Mouse (Mus musculus): ENCODE results near the gene Mafg.
"Not testable (repeated sequence)": the region's sequence is repeated elsewhere in the genome, so short reads cannot be mapped to it uniquely, and the experiment has no call there.

Gene Mafg

DNA sequence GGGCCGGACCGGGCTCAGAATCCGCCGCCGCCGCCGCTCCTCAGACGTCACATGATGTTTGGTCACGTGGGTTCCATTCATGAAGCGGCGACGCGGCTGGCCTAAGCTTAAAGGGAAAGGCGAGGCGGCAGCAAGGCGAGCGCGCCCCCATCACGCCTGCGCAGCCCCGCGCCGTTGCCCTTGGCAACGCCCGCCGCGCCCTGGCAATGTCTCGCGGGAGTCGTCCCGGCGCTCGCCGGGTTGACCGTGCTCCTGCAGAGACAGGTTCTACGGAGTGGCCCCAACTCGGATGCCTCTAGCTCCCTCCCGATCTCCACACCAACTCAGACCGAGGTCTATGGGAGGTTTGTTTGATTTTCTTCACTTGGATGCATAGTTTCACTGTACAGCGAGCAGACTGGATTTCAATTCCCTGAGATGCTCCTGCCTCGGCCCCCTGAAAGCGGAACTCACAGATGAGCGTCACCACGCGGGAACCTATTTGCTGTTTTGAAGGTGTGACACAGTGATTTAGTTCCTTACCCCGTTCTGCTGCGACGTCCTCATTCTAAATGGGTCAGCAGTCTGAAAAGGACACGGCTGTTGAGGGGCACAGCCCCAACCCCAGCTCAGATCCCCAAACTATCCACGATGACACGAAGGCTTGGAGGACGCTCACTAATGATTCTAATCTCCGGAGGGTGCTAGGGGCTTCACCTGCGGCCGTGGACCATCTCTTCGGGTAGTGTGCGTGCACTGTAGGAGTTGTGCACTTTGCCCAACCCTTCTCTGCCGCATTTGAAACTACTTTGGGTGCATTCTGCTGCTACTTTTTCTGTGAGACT is at the start of gene Mafg:
Gene Mafg (minus strand): TSS at position 81 of the 824 bp plus-strand sequence.
- peak; percentile 82 for DNase-seq (ENCODE audit: low spot score in 2 of 2)

DNA sequence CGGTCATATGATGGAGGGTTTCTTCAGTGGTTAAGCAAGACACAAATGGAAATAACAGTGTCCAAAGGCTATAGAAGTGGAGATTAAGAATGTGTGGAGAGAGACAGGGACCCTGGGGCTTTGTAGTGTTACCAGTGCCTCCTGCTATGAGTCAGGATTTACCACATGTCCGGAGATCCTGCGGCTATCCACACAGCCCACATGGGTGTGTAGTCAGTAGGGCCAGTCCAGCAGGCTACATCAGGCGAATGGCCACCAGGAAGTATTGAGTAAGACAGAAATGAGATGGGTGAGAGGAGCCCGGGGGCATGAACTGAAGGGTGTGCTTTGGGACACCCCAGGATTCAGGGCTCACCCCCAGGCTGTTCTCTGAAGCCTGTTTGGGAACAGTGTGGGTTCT is 49.3 kb upstream of the Mafg start:
- no peak for DNase-seq (ENCODE audit: low spot score in 2 of 2)

DNA sequence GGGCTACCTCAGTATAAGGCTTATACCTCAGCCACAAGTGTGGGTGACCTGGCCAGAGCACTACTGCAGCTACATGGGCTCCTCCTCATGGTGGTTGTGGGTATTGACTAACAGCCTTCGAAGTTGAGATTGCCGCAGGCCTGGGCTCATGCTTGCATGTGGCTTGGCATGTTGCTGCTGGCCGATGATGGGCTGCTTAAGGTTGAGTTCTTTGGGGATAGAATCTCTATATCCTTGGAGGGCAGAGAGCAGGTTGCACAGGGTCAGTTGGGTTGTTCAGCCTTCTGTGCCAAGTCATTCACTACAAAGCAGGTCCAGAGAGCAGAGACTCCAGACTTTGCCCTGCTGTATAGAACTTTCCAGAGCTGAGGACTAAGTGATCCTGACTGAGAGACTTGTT is 46.5 kb upstream of the Mafg start:
- DNase-seq (ENCODE audit: low spot score in 2 of 2), result no peak

DNA sequence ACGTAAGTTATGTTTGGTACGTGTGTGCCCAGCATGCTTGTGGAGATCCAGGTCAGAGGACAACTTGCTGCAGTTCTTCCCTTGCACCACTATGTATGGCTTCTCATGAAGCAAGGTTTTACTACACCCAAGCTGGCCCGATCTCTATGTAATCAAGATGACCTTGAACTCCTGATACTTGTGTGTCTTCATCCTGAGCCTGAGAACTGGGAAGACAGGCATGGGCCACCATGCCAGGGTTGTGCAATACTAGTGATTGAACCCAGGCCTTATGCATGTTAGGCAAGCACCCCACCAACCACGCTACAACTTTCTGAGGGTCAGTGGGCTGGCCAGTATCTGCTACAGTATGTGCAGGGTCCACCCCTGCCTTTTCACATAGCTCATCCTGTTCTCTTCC is 43.6 kb upstream of the Mafg start:
- DNase-seq (ENCODE audit: low spot score in 2 of 2), result no peak

DNA sequence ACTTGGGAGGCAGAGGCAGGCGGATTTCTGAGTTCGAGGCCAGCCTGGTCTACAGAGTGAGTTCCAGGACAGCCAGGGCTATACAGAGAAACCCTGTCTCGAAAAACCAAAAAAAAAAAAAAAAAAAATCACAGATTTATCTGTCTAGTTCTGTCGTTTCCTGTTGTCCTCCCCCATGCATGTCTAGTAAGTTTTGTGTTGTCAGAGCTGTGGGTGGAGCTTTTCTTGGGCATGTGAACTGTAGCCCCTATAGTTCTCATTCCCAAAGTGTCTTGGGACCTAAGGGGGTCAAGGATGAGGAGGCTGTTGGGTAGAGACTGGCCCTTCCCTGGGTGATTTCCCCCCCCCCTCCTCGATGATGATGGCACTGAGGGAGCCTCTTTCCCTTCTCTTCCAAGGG is 42.5 kb upstream of the Mafg start:
- DNase-seq (ENCODE audit: low spot score in 2 of 2), result not testable (repeated sequence)

DNA sequence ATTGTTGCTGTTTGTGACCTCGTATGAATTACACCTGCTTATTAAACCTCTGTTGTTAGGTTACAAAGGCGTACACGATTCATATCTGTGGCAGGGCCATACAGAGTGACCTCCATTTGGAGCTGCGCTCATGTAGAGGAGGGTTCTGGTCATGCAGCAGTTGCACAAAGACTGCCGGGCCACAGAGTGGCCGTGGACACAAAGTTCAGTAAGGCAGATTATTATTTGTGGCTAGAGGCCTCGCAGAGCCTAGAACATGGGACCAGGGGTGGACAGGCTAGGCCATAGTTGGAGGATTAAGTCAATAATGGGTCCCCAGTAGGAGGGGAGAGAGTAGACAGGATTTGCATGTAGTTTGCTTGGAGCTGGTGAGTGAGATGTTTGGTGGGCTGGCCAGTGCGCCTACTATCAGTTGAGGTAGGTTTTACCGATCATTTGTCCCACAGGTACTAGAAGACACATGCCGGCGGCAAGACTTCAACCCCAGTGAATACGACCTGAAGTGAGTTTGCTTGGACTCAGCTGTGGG is 40.3 kb upstream of the Mafg start:
- DNase-seq (ENCODE audit: low spot score in 2 of 2), result no peak

DNA sequence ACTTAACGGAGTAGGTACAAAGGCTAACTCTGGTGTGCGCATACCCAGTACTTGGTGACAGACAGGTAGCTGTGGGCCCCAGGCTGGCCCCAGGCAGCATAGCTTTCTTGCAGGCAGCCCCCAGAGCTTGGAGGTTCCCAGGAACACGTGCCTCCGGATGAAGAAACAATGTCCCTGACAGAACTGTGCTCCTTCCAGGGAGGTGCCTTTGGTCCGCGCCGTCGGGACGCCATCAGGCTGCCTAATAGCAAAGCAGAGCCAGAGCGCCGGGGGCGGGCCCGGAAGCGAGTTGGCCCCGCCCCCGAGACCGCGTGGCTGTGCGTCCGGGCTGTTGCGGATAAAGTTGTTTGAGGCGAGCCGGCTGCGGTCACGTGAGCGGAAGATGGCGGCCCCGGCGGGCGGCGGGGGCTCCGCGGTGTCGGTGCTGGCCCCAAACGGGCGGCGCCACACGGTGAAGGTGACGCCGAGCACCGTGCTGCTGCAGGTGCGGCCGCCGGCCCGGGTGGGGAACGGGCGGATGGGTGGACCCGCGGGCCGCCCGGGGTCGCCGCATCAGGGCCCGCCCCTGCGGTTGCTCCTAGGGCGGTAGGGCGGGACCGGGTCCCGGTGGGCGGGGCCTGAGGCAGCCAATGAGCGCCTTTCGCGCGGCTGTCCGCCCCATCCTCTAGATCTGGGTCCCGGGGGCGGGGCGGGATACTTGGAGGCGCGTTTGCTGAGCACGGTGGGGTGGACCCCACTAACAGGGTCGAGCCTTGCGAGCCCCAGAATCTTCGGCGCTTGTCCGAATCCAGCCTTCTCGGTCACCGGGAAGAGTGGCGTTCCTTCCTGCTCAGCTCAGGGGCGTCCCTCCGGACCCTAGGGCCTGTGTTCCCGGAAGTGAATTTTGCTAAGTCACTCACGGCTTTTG is 39.5 kb upstream of the Mafg start, which contains the start of gene Aspscr1:
Gene Aspscr1 (plus strand): TSS at position 287 of the 907 bp plus-strand sequence.
- DNase-seq (ENCODE audit: low spot score in 2 of 2), result peak; percentile 95 to 97

DNA sequence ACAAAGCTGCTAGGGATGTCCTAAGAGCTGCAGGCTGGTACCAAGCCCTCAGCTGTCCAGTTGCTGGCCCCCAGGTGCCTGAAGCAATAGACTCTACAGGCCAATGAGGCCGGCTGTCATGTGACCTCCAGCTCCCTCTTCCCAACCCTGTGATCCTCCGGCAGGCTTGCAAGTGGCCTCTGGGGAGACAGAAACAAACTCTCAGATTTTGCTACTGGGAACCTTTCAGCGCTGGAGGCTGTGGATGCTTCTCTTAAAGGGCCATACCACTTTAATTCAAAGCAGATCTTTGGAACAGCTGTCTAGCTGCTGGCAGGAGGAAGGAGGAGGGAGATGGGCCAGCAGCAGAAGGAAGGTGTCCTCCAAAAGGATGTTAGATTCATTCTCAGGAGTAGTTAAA is 33.2 kb upstream of the Mafg start:
- DNase-seq (ENCODE audit: low spot score in 2 of 2), result no peak

DNA sequence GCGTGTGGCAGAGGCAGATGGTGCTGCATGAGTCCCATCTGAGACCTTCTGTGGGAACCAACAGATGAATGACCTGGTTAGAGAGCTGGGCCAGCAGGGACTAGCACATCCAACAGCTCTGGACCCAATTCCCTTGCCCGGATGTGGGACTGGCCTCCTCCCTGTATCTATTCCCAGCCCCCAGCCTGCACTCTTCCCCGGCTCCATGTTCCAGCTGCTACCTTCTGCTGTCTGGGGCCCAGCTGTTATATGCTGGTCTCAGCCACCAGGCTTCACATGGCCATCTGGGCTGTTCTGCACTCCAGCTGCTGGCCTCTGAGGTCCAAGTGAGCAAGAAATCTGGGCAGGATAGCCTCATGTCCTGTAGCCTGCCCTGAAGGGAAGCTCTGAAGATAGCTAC is 32.0 kb upstream of the Mafg start:
- DNase-seq (ENCODE audit: low spot score in 2 of 2), result no peak

DNA sequence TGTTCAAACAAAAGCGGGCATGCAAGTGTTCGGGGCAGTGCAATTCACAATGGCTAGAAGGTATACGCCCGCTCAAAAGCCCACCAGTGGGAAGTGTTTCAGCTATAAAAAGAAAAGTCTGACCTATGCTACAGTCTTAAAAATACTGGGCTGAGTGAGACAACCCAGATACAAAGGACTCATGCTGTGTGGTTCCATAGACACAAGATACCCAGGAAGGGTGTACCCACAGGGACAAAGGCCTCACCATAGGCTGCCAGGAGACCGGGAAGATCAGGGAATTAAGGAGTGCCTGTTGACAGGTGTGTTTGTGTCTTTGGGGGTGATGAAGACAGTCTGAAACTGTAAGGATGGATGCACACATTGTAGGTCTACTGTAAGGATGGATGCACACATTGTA is 30.3 kb upstream of the Mafg start:
- DNase-seq (ENCODE audit: low spot score in 2 of 2), result no peak

DNA sequence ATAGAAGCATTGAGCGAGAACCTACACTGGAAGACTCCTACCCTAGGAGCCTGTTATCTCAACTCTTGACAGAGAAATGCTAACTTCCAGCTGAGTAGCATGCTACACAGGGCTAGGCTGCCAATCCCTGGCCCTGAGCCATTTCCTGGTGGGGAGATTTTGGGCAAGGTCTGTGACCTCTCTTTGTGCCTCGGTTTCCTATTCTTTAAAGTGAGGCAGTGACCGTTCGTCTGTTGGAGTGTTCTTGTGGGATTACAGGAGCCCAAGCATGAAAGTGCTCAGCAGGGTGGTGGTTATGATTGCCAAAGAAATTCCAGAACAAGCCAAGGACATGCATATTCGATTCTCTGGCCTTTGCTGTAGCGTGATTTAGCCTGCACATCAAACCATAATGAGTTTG is 29.4 kb upstream of the Mafg start:
- no peak for DNase-seq (ENCODE audit: low spot score in 2 of 2)

DNA sequence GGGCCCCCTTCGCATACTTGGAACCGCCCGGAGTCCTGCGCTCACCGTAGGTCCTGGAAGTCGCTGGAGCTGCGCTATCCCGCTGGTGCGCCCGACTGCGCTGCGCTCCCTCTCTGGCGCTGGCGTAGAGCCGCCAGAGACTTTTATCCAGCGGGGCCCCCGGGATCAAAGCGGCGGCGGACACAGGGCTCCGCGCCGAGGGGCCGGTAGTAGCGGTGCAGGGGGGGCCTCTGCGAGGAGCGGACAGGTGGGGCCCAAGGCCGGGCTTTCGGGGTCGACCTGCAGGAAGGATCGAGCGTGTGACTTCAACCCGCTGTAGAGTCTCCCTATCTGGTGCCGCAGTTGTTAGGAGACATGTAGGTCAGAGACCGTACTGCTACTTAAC is 27.7 kb upstream of the Mafg start, which contains the start of gene Notum:
Gene Notum (minus strand): TSS at position 100 of the 385 bp plus-strand sequence.
- no peak for DNase-seq (ENCODE audit: low spot score in 2 of 2)

DNA sequence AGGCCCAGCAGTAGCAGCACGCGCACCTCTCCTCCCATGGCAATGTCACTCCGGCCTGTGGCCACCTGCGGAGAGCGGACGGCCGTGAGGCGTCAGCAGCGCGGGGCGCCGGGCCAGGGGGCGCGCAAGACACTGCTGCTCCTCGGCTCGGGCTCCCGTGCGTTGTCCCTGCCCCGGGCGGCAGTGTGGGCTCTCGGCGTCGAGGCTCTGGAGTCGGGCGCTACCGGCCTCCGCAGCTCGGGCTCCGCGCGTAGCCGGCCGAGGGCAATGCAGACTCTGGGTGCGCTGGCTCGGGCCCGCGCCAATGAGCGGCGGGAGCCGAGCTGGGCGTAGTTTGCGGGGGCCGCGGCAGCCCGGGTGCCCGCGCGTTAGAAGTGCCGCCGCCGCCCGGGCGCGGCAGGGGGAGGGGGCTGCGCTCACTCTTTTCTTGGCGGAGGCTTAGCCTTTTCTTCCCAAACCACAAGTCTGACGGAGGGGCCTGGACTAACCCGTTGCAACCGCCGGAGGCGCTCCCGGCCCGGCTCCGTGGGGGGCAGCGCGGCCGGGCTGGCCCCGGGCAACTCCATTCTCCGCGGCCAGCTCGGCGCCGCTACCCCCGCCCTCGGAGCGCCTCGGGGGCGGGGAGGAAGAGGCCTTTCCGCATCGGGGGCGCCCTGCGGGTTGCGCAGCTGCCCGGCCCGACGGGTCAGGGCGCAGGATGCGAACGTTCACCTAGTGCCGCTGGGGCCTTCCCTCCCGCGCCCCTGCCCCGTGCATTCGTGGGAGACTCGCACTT is 27.1 kb upstream of the Mafg start:
- no peak for DNase-seq (ENCODE audit: low spot score in 2 of 2)

DNA sequence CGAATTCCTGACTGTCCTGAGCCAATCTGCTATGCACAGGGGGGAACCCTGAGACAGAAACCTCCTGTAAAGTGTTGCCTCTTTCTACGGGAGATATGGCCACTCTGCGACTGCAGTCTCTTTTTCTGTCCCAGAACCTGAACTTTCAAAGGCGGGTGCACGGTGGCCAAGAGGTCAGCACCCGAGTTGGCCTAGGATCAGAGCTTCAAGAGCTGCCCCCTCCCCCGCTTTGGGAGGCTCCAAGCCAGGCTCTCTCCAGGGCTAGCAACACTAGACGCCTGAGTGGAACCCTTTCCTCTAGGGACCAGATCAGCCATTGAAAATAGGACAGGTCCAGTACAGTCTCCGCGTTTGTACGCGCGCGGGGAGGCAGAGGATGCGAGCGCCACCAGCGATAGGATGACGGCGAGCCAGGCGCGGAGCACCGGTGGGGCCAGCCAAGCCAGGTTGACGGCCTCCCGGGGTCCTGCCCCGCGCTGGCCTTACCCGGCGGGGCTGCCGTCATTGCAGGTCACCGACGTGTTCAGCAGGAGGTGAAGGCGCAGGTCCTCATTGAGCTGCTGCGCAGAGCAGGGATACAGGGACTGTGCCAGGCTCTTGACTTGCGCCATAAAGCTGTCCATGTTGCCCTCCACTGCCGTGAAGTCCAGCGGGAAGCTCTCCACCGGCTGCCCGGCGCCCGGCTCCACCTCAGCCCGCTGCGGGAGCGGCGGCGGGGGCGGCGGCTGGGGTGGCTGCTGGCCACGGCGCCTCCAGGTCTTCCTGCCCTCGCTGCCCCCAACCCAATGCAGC is 26.3 kb upstream of the Mafg start:
- no peak for DNase-seq (ENCODE audit: low spot score in 2 of 2)

DNA sequence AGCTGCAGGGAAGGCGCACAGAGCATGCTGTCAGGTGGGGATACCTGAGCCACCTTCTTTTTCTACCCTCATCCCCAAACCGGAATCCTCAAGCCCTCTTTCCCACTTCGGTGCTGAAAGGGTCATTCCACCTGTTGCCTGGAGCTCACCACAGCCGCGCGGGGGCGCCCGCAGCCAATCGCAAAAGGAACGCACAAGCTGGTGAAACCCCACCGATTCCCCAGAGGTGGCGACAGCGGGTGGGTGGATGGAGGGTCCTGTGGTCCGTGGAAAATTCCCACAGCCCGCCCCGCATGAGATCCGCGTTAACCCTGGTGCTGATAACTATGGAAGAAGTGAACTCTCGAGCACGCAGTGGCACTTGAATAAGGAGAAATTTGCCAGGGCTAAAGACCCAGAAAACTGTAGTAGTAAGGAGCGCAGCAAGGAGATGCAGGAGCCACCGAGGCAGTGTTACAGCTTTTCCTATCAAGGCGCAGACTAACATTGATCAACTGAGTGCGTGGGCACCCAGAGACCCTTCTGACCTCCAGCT is 25.5 kb upstream of the Mafg start:
- peak; percentile 64 to 88 for DNase-seq (ENCODE audit: low spot score in 2 of 2)

DNA sequence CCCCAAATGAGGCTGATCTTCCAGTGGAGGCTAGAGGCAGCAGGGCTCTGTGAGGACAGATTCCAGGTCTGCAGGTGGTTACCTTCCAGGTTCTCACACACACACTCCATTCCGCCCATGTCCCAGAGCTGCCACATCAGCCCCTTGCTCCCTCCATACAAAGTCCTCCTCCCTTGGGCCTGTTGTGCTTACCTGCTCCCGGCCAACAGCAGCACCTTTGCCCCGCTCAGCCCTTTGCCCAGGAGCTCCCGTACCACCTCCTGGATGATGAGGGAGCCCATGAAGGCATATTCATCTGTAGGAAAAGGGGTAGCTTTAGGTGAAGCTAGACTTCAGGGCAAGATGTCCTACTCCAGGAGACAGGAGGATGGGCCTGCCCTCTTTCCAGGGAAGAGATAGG is 23.9 kb upstream of the Mafg start:
- DNase-seq (ENCODE audit: low spot score in 2 of 2), result no peak

DNA sequence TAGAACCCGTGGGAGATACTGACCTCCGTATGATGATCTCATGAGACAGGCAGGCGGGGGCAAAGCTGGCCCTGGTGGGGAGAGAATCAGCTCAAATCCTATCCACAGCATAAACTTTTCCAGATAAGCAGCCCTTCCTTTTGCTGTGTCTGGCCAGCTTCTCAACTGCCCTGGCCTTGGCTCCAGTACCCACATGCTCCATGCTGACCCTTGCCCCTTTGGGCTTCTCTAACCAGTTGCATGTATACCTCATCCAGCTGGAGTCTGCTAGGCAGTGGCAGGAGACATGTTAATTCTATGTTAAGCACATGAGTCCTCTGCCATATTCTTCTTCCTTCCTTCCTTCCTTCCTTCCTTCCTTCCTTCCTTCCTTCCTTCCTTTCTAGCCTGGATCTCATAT is 21.3 kb upstream of the Mafg start:
- DNase-seq (ENCODE audit: low spot score in 2 of 2), result no peak

DNA sequence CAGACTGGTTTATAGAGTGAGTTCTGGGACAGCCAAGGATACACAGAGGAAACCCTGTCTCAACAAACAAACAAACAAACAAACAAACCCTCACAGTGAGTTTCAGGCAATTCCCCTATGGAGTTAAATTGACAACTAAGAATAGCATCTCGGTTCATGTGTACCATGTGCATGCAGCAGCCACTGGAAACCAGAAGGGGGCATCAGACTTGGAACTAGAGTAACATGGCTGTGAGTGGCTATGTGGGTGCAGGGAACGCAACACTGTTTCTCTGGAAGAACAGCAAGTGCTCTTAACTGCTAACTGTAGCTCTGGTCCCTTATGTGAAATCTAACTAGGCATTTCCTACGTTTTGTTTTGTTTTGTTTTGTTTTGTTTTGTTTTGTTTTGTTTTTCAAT is 18.5 kb upstream of the Mafg start:
- no peak for DNase-seq (ENCODE audit: low spot score in 2 of 2)

DNA sequence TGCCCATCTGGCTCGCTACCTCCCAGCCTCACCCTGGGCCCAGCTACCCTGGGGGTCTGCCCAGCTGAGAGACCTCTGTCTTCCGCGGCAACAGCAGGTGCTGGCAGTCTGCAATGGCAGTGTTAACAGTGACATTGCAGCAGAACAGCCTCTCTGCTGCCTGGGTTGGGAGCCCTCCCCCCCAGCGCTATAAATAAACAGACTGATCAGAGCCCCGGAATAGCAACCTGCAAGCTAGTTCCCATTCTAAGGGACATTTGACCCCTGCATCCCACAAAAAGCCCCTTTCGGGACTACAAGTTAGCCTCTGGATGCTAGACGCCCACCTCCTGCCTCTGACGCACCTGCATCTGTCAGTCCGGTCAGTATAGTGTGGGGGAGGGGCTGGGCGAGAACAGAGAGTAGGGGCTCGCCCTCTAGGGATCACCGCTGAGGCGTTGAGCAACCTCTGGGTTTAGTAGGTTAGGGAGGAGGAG is 14.6 kb upstream of the Mafg start, which contains the start of gene Myadml2:
Gene Myadml2 (minus strand): TSS at position 158 of the 476 bp plus-strand sequence.
- peak in 1 of 2 experiments; percentile 28 for DNase-seq (ENCODE audit: low spot score in 2 of 2)
